Mouse (Mus musculus) cerebellum, adult 11-12 months (tissue): ENCODE results near the gene Psg19.
"Not testable (repeated sequence)": the region's sequence is repeated elsewhere in the genome, so short reads cannot be mapped to it uniquely, and the experiment has no call there.

Source experiments
- DNase-seq: peaks from one replicate; pipeline ENCODE4 v3.0.0; 2022

Psg19 gene

GRCm38 (mm10) chr7:18798420-18798819 is at the start of gene Psg19:
TSS of gene Psg19 (minus strand) at chr7:18798520.
- no peak for DNase-seq

- no peak for DNase-seq
These were observed 46.5 kb upstream of the Psg19 start for GRCm38 (mm10) chr7:18844811-18845210.

- DNase-seq: no peak
These were observed 42.9 kb upstream of the Psg19 start for GRCm38 (mm10) chr7:18841174-18841567.

DNA sequence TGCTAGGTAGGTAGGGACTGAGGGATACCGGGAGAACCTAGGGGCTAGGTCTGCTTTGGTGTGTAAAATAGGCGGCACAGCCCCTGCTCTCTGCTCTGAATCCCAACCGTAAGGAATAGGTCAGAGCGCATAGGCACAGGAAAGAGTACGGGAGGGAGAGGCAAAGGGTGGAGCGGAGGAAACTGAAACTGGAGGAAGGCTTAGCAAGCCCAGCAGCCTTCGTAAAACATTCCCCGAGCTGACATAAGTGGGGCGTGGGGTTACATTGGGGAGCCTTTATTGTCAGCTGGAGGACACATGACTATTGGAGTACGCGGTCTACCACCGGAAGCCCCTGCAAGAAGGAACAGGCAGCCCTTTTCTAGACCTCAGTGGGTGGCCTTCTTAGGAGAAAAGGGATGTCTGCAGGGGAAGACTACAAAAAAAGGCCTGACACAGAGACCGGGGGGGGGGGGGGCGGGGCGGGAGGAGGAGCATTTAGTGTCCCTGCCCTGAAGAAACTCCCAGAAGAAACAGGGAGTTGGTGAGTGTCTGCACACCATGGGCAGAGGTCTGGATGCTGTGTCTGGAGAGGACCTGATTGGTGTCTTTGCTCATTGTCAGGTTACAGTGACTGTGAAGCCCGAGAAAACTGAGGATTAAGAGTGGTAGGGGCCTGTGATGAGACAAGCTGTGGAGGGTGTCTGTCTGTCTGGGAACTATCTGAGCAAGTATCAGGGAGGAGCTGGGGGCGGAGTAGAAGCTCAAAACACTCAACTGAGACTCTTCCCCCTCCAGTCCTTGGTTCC is 42.3 kb upstream of the Psg19 start:
- DNase-seq: peak; percentile 27

GRCm38 (mm10) chr7:18839865-18840264 is 41.5 kb upstream of the Psg19 start, which contains the start of gene Mill2:
TSS of gene Mill2 (plus strand) at chr7:18839966.
- peak; percentile 2 for DNase-seq

- DNase-seq: no peak
These were observed 34.0 kb upstream of the Psg19 start for GRCm38 (mm10) chr7:18832298-18832697.

GRCm38 (mm10) chr7:18829545-18829944 is 31.2 kb upstream of the Psg19 start:
- no peak for DNase-seq

DNA sequence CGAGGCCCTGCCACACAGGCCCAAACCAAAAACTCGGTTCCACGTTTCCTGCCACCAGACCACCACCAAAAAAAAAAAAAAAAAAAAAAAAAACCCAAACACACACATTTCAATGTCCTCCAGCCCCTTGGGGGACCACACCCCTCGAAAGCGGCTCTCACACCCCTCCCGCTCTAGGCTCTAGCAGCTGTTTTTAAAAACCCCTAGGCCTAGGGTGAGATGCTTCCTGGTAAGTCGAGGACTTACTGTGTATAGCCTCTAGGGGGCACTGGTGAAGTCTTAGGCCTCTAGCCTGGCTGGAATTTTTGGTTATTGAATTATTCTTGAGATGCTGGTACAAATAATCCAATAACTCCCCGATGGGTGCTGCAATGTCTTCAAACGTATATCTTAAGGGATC is 30.3 kb upstream of the Psg19 start:
- DNase-seq: no peak

GRCm38 (mm10) chr7:18827792-18828546 is 29.6 kb upstream of the Psg19 start:
- DNase-seq: no peak

DNA sequence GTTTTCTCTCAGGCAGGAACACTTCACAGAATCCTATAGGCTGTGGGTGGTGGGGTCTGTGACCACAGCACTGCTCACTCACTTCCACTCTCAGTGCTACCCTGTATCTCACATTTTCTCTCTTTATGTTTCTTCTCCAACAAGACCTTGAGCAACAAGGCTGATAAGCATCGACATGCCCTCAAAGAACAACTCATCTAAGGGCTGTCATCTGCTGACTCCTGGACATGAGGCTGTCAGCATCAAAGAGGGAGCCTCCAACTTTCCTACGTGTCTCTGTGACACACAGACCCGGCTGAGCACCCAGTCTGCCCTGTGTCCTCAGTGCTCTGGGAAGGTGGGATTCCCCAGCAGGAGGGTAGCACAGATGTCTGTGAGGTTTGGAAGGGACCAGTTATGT is 23.2 kb upstream of the Psg19 start, which contains the start of gene Psg17:
TSS of gene Psg17 (minus strand) at position 101 of the 400 bp plus-strand sequence.
- no peak for DNase-seq

- no peak for DNase-seq
These were observed 20.0 kb upstream of the Psg19 start for GRCm38 (mm10) chr7:18818301-18818700.

GRCm38 (mm10) chr7:18803526-18803925 is 5.2 kb upstream of the Psg19 start:
- no peak for DNase-seq

DNA sequence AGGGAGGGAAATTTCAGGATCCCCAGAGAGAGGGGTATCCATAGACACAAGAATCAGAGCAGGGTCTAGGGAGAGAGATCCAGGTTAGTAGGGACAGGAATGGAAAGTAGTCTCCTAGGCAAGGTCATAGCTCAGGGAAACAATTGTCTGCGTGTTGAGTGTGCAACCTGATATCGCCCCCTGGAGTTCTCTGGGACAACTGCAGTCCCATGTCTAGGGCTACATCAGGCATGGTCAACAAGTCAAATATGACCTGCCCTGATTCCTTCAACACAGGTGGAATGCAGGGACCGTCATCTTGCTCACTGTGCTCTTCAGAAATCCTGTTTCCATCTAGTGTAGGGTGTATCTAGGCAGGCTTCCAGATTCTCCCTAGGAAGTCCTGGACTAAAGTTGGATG is 809 bp upstream of the Psg19 start:
- no peak for DNase-seq

DNA sequence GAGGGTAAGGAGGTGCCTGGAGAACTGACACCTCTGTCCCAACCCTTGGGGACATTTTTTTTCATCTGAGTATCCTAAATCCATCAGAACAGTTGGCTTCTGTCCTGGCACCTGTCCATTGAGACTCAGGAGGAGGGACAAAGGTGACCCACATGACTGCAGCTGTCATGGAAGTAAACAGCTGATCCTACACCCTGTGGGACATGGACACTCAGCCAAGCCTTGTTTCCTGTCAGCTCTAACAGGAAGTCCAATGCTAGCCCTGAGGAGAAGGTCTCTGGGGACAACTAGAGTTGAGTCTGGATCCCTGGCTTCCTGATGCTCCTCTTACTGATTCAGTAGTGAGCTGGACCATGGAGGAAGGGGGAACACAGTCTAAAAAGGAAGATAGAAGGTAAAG is 7.6 kb downstream of the Psg19 start:
- DNase-seq: not testable (repeated sequence)

DNA sequence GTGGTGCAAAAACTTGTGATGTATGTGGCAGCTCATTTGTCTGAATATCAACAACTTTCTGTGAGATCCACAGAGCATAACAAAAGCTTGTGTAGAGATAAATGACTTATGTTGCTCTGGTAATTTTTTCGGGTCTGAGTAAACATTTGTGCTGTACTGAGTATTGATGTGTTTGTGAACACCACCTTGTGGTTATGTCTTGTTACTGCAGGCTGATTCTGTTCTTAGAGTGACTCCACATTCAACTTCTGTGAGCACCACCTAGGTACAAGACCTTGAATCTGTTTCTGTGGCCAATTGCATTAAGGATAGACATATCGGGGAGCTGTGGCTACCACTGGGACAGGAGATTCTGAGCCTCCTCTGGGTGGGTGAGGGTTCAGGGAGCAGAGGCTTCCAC is 17.0 kb downstream of the Psg19 start:
- not testable (repeated sequence) for DNase-seq

DNA sequence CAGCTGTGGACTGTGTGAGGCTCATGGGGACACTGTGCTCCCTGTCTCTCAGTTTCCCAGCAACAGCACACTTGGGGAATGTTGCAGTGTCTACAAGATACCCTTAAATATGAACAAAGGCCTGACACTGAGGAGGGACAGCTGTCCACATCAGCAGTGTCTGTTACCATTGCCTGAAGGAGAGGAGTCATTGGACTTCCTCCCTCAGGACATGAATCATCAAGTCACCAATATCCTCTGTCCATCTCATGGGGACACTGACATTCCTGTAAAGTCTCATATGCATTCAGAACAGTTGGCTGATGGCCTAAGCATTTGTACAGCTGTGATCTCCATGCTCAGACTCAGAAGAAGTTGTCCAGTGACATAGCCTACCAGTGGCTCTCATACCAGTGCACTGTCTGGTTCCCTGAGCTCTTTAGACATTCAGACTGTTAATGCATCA is 19.0 kb downstream of the Psg19 start:
- DNase-seq: no peak

GRCm38 (mm10) chr7:18762885-18763284 is 35.4 kb downstream of the Psg19 start:
- DNase-seq: not testable (repeated sequence)

DNA sequence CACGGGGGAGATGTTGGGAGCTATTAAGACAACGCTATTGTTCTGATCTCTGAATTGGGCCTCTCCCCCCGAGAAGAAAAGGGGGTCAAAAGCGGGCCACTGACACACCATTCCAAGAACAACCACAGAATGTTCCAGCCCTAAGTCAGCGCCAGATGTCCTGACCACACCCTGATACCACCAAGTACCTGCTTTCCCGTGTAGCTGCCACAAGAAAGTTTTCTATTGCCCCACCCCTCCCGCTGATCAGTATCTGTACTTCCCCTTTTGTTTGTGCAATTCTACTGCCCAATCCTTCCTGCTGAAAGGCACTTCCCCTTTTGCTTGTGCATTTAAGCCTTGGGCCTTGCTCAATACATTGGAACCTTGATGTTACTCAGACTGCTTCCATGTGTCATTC is 38.2 kb downstream of the Psg19 start:
- DNase-seq: not testable (repeated sequence)

- peak; percentile 6 for DNase-seq
These were observed 48.3 kb downstream of the Psg19 start for GRCm38 (mm10) chr7:18749896-18750477.

GRCm38 (mm10) chr7:18748994-18749895 is 49.1 kb downstream of the Psg19 start:
- DNase-seq: no peak

DNA sequence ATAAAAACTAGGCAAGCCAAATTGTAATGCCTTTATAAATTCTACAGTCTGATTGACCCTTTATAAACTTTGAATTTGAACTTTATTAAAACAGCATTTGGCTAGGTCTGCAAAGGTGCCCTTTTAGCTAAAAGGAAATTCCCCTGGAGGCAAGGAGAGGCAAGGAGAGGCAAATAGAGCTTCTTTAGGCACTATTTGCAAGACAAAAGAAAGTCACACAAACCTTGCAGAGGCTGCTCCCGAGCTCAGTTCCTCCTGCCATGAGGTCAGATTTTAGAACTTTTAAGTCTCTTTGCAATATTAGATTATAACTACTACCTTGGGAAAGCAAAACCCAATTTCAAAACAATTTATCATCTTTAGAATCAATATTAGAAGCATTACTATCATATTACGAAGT is 50.9 kb downstream of the Psg19 start:
- not testable (repeated sequence) for DNase-seq

- DNase-seq: no peak
These were observed 52.0 kb downstream of the Psg19 start for GRCm38 (mm10) chr7:18746189-18746860.
